Mouse (Mus musculus): Measurements from ENCODE around the gene Lin7b. TPM values are rescaled to one million over a fixed set of nuclear protein-coding genes. Genes with fewer than 3 reads are reported as not detected.

Lin7b gene
- polyA plus RNA-seq, 1 experiment from 2014 or later, result 4.6 TPM

- peak overlapping the region; percentile 60; the same call in 1 of the 2 replicates for H3K4me3 ChIP-seq (replicated peaks; ENCODE audit: low read length)
- peaks cover 5% of the 10 kb centered on the region; the same call in 1 of the 2 replicates for H3K36me3 ChIP-seq (ENCODE audit: control insufficient read depth, insufficient read depth, low read length)
- peaks cover 18% of the 10 kb centered on the region for H3K27me3 ChIP-seq (ENCODE audit: control insufficient read depth, insufficient read depth, low read length)
- ATAC-seq (ENCODE audit: insufficient read depth, low FRiP score), result no peak
- H3K9ac ChIP-seq (ENCODE audit: low read length), result no peak overlapping the region
- no peak overlapping the region; the same call in 1 of the 2 replicates for H3K4me2 ChIP-seq (ENCODE audit: low read depth, low read length)
- H3K4me1 ChIP-seq (ENCODE audit: control insufficient read depth, insufficient read depth, low read length), result peaks cover 23% of the 10 kb centered on the region
- H3K9me3 ChIP-seq (replicated peaks; ENCODE audit: control insufficient read depth, low read length), result no peaks in the 10 kb centered on the region
- no peak overlapping the region for H3K27ac ChIP-seq (ENCODE audit: low read length)
- 75% methylated on average over 16 of the region's 16 CpGs for WGBS
Measured at GRCm38 (mm10) chr7:45369022-45369745, 1.2 kb downstream of the Lin7b start.

DNA sequence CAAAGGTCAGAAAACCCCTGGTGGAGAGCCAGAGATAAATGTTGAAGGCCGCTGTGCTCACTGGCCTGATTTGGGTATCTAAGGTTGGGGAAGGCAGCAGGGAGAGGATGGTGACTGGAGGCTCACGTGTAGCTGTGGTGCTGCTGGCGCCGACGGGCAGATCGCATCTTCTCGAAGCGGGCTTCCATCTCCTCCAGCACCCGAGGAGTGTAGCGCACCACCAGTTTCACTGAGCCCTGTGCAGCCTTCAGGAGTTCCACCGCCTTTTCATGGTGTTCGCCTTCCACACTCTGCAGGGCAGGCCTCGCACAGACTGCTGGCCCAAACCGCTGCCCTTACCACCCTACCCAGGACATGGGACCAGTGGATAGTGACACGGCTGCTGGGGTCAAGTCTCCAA is 2.2 kb downstream of the Lin7b start:
- no peak for ATAC-seq (ENCODE audit: insufficient read depth, low FRiP score)
- Histone ChIP-seq H3K4me1 (ENCODE audit: control insufficient read depth, insufficient read depth, low read length) (peaks cover 23% of the 10 kb centered on the region), H3K27ac (ENCODE audit: low read length) (no peak overlapping the region), H3K9ac (ENCODE audit: low read length) (peak overlapping the region; percentile 70; the same call in 1 of the 2 replicates), H3K27me3 (ENCODE audit: control insufficient read depth, insufficient read depth, low read length) (peaks cover 22% of the 10 kb centered on the region), H3K9me3 (replicated peaks; ENCODE audit: control insufficient read depth, low read length) (no peaks in the 10 kb centered on the region), H3K4me3 (replicated peaks; ENCODE audit: low read length) (no peak overlapping the region), H3K36me3 (ENCODE audit: control insufficient read depth, insufficient read depth, low read length) (no peaks in the 10 kb centered on the region), H3K4me2 (ENCODE audit: low read depth, low read length) (0 out of 2 replicates have a peak overlapping the region, but pooled peaks have one; percentile 97)
- 86% methylated on average over 15 of the region's 15 CpGs for WGBS

GRCm38 (mm10) chr7:45367020-45367880 is 3.1 kb downstream of the Lin7b start:
- Histone ChIP-seq H3K9ac (ENCODE audit: low read length) (peak overlapping the region; percentile 76), H3K4me2 (ENCODE audit: low read depth, low read length) (peak overlapping the region; percentile 97), H3K36me3 (ENCODE audit: control insufficient read depth, insufficient read depth, low read length) (no peaks in the 10 kb centered on the region), H3K4me3 (replicated peaks; ENCODE audit: low read length) (peak overlapping the region; percentile 63), H3K27me3 (ENCODE audit: control insufficient read depth, insufficient read depth, low read length) (peaks cover 26% of the 10 kb centered on the region), H3K27ac (ENCODE audit: low read length) (peak overlapping the region; percentile 64; the same call in 1 of the 2 replicates), H3K4me1 (ENCODE audit: control insufficient read depth, insufficient read depth, low read length) (peaks cover 25% of the 10 kb centered on the region), H3K9me3 (replicated peaks; ENCODE audit: control insufficient read depth, low read length) (no peaks in the 10 kb centered on the region)
- under 1% methylated on average over 70 of the region's 70 CpGs for WGBS
- peak; percentile 89 for ATAC-seq (ENCODE audit: insufficient read depth, low FRiP score)

- Histone ChIP-seq H3K4me2 (ENCODE audit: low read depth, low read length) (peak within 1 kb of the TSS; percentile 97), H3K4me3 (replicated peaks; ENCODE audit: low read length) (peak within 1 kb of the TSS; percentile 63), H3K9ac (ENCODE audit: low read length) (peak within 1 kb of the TSS; percentile 76), H3K36me3 (ENCODE audit: control insufficient read depth, insufficient read depth, low read length) (no peaks in the 10 kb centered on the region), H3K9me3 (replicated peaks; ENCODE audit: control insufficient read depth, low read length) (no peaks in the 10 kb centered on the region), H3K27me3 (ENCODE audit: control insufficient read depth, insufficient read depth, low read length) (peaks cover 27% of the 10 kb centered on the region), H3K27ac (ENCODE audit: low read length) (peak within 1 kb of the TSS; percentile 64), H3K4me1 (ENCODE audit: control insufficient read depth, insufficient read depth, low read length) (peaks cover 25% of the 10 kb centered on the region)
- WGBS, result under 1% methylated on average over 20 of the region's 26 CpGs
- ATAC-seq (ENCODE audit: insufficient read depth, low FRiP score), result peak; percentile 6; the same call in 1 of the 2 replicates
Measured at GRCm38 (mm10) chr7:45366652-45367019, 3.7 kb downstream of the Lin7b start, which contains the start of gene Ppfia3. Ppfia3 (minus strand) TSS chr7:45367019.

DNA sequence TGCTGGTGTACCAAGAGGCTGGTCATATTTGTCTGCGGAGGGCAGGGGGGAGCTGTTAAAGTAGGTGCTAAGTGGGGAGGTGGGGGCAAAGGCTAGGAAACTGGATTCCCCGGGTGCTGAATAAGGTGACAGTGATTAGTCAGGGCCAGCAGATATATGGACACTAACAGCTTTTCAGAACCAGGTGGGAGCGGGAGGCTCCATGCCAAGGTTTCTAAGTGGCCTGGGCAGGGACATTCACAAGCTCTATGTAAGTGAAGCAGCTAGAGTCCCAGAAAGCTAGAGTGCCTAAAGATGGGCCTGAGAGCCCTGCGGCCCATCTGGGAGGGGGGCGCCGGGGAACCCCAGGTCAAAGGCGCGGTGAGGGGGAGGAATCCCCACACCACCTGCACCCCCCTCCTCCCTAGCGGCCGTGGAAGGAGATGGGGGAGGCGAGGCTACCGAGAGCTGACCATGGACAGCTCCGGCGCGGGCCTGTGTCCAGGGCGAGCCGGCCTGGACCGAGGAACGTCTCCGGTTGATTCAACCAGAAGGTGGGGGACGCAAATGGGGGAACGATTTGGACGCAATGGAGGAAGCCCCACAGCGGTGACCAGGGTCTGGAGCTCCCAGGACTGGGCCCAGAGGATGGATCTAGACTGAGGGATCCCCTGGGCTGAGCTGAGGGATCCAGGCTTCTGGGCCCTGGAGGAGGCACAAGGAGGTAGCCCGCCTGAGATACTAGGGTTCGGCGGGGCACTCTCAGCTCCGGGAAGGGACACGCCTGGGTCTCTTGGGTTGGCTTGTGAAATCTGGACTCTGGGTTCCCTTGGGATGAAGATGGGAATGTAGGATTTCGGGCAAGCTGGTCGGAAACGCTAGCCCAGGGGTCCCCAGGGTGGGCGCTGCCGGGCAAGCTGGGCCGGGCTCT is 4.4 kb downstream of the Lin7b start:
- Histone ChIP-seq H3K4me3 (replicated peaks; ENCODE audit: low read length) (peak overlapping the region; percentile 63), H3K9me3 (replicated peaks; ENCODE audit: control insufficient read depth, low read length) (no peaks in the 10 kb centered on the region), H3K4me1 (ENCODE audit: control insufficient read depth, insufficient read depth, low read length) (peaks cover 28% of the 10 kb centered on the region), H3K27me3 (ENCODE audit: control insufficient read depth, insufficient read depth, low read length) (peaks cover 30% of the 10 kb centered on the region), H3K36me3 (ENCODE audit: control insufficient read depth, insufficient read depth, low read length) (no peaks in the 10 kb centered on the region), H3K27ac (ENCODE audit: low read length) (no peak overlapping the region; the same call in none of the 2 replicates), H3K9ac (ENCODE audit: low read length) (peak overlapping the region; percentile 76), H3K4me2 (ENCODE audit: low read depth, low read length) (peak overlapping the region; percentile 97)
- 4% methylated on average over 35 of the region's 35 CpGs for WGBS
- no peak for ATAC-seq (ENCODE audit: insufficient read depth, low FRiP score)

GRCm38 (mm10) chr7:45363983-45364382 is 6.4 kb downstream of the Lin7b start:
- Histone ChIP-seq H3K27ac (ENCODE audit: low read length) (peak overlapping the region; percentile 19; the same call in 1 of the 2 replicates), H3K27me3 (ENCODE audit: control insufficient read depth, insufficient read depth, low read length) (peaks cover 28% of the 10 kb centered on the region), H3K9ac (ENCODE audit: low read length) (no peak overlapping the region), H3K36me3 (ENCODE audit: control insufficient read depth, insufficient read depth, low read length) (no peaks in the 10 kb centered on the region), H3K9me3 (replicated peaks; ENCODE audit: control insufficient read depth, low read length) (no peaks in the 10 kb centered on the region), H3K4me3 (replicated peaks; ENCODE audit: low read length) (no peak overlapping the region), H3K4me2 (ENCODE audit: low read depth, low read length) (no peak overlapping the region), H3K4me1 (ENCODE audit: control insufficient read depth, insufficient read depth, low read length) (peaks cover 17% of the 10 kb centered on the region)
- ATAC-seq (ENCODE audit: insufficient read depth, low FRiP score), result no peak
- 78% methylated on average over 2 of the region's 2 CpGs for WGBS

DNA sequence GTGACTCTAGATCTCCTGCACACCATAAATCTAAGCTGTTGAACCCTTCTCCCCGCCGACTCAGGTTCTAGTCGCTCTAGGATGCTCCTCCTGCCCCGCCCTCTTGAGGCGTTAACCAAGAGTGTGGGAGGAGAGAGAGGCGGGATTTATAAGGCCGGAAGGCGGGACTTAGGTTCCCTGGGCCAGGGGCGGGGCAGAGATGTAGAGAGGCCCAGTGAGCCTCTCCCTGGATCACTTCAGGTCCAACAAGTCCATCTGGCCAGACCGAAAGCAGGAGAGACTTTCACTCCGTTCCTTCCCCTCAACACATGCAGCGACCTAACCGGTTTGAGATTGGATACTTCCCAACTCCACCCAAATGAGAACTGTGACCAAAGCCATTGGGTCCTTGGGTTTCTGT is 7.6 kb downstream of the Lin7b start:
- WGBS, result 4% methylated on average over 13 of the region's 13 CpGs
- Histone ChIP-seq H3K9ac (ENCODE audit: low read length) (no peak overlapping the region), H3K4me1 (ENCODE audit: control insufficient read depth, insufficient read depth, low read length) (peaks cover 15% of the 10 kb centered on the region), H3K27ac (ENCODE audit: low read length) (peak overlapping the region; percentile 76; the same call in 1 of the 2 replicates), H3K9me3 (replicated peaks; ENCODE audit: control insufficient read depth, low read length) (no peaks in the 10 kb centered on the region), H3K36me3 (ENCODE audit: control insufficient read depth, insufficient read depth, low read length) (no peaks in the 10 kb centered on the region), H3K4me2 (ENCODE audit: low read depth, low read length) (0 out of 2 replicates have a peak overlapping the region, but pooled peaks have one; percentile 77), H3K27me3 (ENCODE audit: control insufficient read depth, insufficient read depth, low read length) (peaks cover 20% of the 10 kb centered on the region), H3K4me3 (replicated peaks; ENCODE audit: low read length) (no peak overlapping the region)
- peak; percentile 24; the same call in 1 of the 2 replicates for ATAC-seq (ENCODE audit: insufficient read depth, low FRiP score)

DNA sequence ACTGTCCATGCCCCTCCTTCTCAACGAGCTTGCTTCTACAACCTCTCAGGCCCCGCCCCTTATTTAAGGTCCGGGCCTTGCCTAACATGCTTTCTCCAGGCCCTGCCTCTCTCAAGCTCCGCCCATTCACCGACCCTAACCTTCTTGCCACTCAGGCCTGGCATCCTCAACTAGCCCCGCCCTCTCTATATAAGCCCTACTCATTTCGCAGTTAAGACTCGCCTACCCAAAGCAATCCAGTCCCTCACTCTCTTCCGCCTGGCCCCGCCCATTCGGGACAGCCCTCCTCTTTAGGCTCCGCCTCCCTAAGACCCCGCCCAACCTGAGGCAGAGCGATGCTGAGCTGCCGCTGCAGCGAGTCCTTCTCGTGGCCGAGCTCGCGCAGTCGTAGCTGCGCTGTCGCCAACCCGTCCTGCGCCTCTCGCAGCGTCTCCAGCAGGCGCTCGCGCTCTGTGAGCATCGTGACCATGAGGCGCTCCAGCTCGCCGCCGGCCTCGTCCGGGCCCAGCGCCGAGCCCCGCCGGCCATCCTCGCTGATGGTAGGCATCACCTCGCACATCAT is 9.1 kb downstream of the Lin7b start:
- Histone ChIP-seq H3K4me1 (ENCODE audit: control insufficient read depth, insufficient read depth, low read length) (peaks cover 9% of the 10 kb centered on the region; the same call in 1 of the 2 replicates), H3K27ac (ENCODE audit: low read length) (no peak overlapping the region), H3K4me3 (replicated peaks; ENCODE audit: low read length) (peak overlapping the region; percentile 46), H3K36me3 (ENCODE audit: control insufficient read depth, insufficient read depth, low read length) (no peaks in the 10 kb centered on the region), H3K9me3 (replicated peaks; ENCODE audit: control insufficient read depth, low read length) (no peaks in the 10 kb centered on the region), H3K27me3 (ENCODE audit: control insufficient read depth, insufficient read depth, low read length) (peaks cover 20% of the 10 kb centered on the region), H3K9ac (ENCODE audit: low read length) (peak overlapping the region; percentile 69), H3K4me2 (ENCODE audit: low read depth, low read length) (peak overlapping the region; percentile 77)
- WGBS, result under 1% methylated on average over 43 of the region's 43 CpGs
- peak; percentile 83 for ATAC-seq (ENCODE audit: insufficient read depth, low FRiP score)

Data from stomach, embryonic 16.5 days (tissue).